Mouse (Mus musculus) left cerebral cortex, adult 2 months (tissue): Measurements from ENCODE around the gene Pde4d. TPM values are rescaled to one million over a fixed set of nuclear protein-coding genes. Genes with fewer than 3 reads are reported as not detected.

Source experiments
- DNase-seq, 2 experiments: peaks; one replicate each; pipeline ENCODE4 v3.0.0; 2021 to 2022; ENCODE audit warnings: low spot score in 2 of 2, mixed read lengths in 1 of 2; ENCODE audit errors: extremely low spot score in 1 of 2
- H3K27ac ChIP-seq: fragments of 200-600 bp; 2 replicates; pipeline ENCODE4 v1.8.1; 2022
- H3K4me3 ChIP-seq: fragments of 200-600 bp; 2 replicates; pipeline ENCODE4 v1.8.1; 2022
- CTCF ChIP-seq: fragments of 200-600 bp; IDR thresholded peaks from 2 replicates; pipeline ENCODE4 v1.8.1; 2022; ENCODE audit warnings: antibody characterized with exemption, mild to moderate bottlenecking, moderate library complexity
- intact Hi-C: fragments of 180-260 bp; cut with DNase I; formaldehyde crosslinking; loops from one replicate; pipeline ENCODE4 v1.15.1; 2025
- total RNA-seq, 2 experiments: library from RNA; stranded (reverse); gene quantifications; 2 replicates each; pipeline ENCODE4 v1.2.3; 2021

Gene Pde4d
- total RNA-seq, 2 experiments from 2014 or later: 116 to 121 TPM

DNA sequence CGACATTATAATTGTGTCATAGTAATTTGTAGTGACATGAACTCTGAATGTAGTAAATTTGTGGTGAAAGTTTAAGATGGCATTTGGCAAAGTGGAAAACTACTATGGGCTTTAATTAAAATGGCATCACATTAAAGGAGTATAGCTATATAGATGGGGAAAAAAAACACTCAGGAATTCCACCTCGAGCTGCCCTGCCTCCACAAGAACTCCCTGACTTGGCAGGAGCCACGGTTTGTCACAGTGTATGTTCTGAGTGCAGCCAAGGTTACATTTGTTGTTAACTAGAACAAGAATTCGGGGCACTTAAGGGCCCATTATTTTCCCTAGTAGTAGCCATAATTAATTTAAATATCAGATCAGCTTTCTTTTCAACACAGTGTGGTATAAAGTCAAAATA is 805.9 kb downstream of the Pde4d start:
- TF ChIP-seq CTCF: no peak
- H3K27ac ChIP-seq: no peak overlapping the region
- intact Hi-C loops: no loop called here
- no peak overlapping the region for H3K4me3 ChIP-seq
- no peak for DNase-seq

DNA sequence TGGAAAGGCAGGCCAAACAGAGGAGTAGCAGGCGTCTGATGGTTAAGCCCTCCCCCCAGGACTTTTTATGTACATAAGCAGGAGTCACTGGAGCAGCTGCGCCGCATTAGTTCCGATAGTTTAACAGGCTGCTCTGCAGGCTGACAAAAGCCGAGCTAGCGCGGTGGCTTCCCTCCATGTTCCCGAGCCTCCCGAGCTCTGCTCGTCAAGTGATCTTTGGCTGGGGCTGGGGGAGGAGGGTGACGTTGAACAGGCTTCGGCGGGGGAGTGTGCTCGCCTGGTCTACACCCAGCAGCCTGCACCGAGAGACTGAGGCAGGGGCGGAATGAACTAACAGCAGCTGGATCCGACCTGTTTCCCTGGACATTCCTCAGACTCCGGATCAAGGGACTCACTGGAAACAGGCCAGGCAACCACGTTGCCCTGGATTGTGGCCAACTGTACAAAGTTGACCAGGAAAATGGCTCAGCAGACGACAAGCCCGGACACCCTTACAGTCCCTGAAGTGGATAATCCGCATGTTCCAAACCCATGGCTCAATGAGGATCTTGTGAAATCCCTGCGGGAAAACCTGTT is 810.6 kb downstream of the Pde4d start:
- no peak for TF ChIP-seq CTCF
- peak; percentile 38 to 46 for DNase-seq
- H3K4me3 ChIP-seq: peak overlapping the region; percentile 62
- H3K27ac ChIP-seq: 0 out of 2 replicates have a peak overlapping the region, but pooled peaks have one; percentile 33
- intact Hi-C loops: no loop called here

DNA sequence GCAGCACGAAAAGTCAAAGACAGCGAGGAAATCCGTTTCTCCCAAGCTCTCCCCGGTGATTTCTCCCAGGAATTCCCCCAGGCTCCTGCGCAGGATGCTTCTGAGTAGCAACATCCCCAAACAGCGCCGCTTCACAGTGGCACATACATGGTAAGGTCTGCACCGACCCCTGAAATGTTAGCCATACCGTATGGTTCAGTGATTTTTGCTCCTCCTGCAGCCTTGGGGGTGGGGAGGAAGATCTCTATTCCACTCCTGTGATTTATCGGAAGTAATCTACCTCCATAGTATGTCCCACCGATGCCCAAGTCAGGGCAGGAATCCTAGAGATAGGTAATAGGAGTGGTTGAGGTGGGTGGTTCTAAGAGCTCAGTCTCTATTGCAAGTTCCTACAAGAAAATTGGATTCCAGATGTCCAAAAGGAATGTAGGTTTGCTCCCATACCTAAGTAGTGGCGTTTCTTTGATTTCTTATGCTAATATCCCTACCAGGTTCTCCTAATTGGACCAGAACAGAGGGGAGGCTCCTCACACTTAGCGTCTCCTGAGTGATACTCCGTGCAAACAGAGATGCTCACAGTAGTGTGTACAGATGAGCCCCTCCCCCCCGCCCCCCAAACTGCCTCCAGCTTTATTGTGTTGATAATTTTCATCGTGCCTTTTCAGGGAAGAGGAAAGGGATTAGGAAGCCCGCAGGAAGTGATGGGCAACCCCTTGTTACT is 811.2 kb downstream of the Pde4d start:
- TF ChIP-seq CTCF: no peak
- intact Hi-C loops: no loop called here
- Histone ChIP-seq H3K27ac (no peak overlapping the region), H3K4me3 (peak overlapping the region; percentile 62)
- no peak for DNase-seq

DNA sequence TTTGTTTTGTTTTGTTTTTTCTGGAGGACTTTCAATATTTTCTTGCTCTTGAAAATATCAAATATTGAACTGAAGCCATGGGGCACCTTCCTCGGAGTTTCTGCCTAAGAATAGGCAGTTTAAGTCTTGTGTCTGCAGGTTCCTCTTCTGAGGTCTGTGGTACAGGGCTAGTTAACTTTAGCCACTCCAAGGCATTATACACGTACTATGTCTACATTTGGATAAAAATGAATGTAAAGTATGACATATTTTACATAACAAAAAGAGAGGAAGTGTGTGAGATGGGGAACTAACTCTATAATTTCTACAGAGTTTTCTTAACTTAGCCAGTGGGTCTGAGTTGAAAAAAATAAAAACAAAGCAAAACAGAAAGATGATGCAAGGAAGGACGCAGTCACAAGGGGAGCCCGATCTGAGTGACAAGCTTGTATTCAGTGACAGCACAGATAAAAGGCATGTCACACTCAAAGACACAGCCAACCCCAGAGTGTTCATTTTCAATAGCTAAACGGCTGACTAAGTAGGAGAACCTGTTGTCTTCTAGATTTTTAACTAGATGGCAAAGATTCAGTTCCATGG is 812.0 kb downstream of the Pde4d start:
- no peak for DNase-seq
- Histone ChIP-seq H3K4me3 (no peak overlapping the region), H3K27ac (no peak overlapping the region)
- TF ChIP-seq CTCF: no peak
- intact Hi-C loops: no loop called here

DNA sequence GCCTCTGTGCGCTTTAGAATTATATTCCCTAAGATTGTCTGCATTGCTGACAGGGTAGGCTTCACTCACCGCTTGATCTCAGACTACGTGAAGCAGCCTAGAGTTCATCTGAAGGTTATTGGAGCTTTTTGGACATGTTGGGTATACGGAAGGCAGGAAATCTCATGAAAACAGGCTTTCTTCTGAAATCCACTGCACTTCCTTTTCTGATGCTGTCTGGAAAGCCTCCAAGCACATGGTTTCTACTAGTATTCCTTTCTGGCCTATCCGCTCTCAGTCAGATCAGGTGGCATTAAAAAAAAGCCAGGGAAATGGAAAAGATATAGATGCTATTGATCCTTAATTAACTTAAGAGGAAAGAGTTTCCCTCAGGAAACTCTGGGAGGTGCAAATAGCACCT is 812.8 kb downstream of the Pde4d start:
- Histone ChIP-seq H3K4me3 (no peak overlapping the region), H3K27ac (no peak overlapping the region)
- intact Hi-C loops: no loop called here
- DNase-seq: no peak
- TF ChIP-seq CTCF: no peak

DNA sequence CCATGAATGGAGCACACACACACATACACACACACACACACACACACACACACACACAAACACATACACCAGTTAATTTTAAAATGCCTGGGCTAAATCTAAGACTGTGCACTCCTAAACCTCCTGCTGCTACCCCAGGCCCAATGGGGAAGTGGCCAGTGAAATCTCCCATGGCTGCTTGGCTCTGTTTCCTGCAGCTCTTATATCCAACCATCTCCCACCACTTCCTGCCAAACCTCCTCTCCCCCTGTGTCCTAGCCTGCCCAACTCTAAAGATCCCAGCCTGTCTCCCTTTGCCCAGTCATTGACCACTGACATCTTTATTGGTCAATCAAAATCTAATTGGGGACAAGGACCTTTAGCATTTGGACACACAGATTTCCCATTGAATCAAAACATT is 814.1 kb downstream of the Pde4d start:
- no peak for TF ChIP-seq CTCF
- intact Hi-C loops: no loop called here
- H3K27ac ChIP-seq: no peak overlapping the region

DNA sequence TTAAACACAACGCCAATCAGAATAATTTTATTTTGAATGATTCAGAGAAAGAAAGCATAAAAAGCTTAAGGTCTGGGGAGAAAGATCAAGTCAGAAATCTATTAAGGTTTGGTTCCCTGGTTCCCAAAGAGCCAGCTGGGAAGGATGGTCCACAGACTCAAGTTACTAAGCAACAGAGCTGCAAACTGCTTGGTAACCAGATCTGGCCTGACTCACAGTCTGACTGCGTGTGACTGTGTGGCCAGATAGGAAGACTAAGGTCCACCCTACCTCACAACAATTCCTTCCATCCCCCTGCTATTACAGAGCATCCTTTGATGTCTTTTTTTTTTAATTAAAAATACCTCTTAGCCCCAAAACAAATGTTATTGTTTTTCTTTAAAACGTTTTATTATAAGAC is 818.5 kb downstream of the Pde4d start:
- no peak overlapping the region for H3K4me3 ChIP-seq
- intact Hi-C loops: no loop called here
- TF ChIP-seq CTCF: no peak
- no peak for DNase-seq
- no peak overlapping the region; the same call in 1 of the 2 replicates for H3K27ac ChIP-seq

More for the DNA sequence above, 814.1 kb downstream of the Pde4d start:
- no peak overlapping the region for H3K4me3 ChIP-seq
- DNase-seq: no peak

DNA sequence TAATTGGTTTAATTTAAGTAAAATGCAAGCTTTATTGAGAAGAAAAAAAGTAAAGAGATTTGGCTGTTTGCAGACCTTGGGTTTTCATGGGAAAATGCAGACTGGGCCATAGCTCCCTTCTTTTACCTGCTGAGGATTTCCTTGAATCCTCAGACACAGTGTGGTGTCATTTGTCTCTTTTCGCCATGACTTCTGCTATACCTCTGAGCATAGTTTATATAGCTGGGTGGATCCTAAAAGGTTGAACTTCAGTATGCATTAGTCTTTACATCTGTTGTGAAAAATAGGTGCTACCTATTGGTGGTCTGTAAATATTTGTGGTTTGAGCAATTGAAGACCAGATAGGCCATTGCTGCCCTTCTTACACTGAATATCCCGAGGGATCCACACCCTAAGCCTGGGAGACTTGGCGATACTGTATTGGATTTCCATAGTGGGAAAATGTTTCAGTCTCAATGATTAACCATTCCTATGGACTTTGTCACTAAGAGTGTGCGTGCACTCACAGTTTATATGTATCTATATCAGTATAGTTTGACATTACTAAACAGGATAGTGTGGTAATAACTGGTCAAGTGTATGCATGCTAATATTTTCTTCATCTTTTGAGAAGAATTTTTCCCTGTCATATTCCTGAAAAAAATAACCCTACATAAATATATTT is 819.0 kb downstream of the Pde4d start:
- Histone ChIP-seq H3K4me3 (no peak overlapping the region), H3K27ac (no peak overlapping the region; the same call in 1 of the 2 replicates)
- TF ChIP-seq CTCF: no peak
- no peak for DNase-seq
- intact Hi-C loops: no loop called here

DNA sequence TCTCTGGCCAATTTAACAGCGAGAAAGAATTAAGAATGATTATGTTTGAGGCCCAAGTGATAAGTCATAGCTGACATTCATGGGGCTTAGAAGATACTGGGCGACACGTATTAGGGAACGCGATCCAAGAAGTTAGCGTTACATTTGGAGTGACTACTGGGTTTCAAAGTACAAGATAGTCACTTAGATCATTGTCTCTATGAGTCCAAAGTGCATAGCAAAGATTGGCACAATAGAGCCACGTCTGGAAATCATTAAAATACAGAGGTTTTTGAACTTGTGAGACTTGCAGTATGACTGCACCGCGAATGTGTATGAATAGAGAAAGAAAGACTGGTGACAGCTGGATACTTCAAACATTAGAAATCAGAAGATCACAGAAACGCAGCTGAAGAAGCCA is 825.1 kb downstream of the Pde4d start:
- no peak overlapping the region for H3K4me3 ChIP-seq
- intact Hi-C loops: no loop called here
- no peak overlapping the region for H3K27ac ChIP-seq
- no peak for DNase-seq
- no peak for TF ChIP-seq CTCF

DNA sequence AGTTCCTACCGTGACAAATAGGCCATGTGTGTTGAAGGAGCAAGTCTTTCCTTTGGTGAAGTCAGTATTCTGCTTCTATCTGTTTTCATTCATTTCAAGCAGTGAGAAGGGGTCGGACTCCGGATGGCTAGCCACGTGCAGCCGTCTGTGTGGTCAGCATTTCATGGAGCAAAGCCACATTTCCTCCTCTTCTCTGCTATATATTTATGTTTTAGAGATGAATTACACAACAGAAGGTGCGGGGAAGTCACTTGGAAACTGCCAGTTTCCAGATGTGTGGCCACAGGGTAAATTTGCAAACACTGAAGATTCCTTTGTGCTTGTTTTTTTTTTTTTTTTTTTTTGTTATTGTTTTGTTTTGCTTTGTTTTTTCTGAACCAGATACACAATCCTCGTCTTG is 828.0 kb downstream of the Pde4d start:
- no peak for TF ChIP-seq CTCF
- intact Hi-C loops: no loop called here
- H3K4me3 ChIP-seq: no peak overlapping the region
- H3K27ac ChIP-seq: no peak overlapping the region
- peak in 1 of 2 experiments; percentile 14 for DNase-seq

DNA sequence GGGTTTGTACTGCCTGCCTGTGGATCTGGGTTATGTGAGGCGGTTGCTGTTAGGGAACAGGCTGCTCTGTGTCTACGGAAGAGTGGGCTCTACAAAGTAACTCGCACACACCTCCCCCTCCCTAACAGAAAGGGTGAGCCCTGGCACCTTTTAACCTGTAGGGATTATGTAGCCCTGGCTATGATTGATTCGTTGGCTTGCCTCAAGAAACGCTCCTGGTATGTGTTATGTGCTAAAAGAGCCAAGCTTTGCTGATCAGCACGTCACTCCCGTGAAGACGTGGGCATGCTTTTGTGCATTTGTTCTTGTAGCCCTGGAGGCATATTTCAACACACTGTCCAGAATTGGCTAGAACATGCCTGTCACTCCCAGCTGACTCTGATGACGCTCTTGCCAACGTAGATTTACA is 828.8 kb downstream of the Pde4d start:
- Histone ChIP-seq H3K4me3 (peak overlapping the region; percentile 22; the same call in 1 of the 2 replicates), H3K27ac (peak overlapping the region; percentile 42)
- no peak for TF ChIP-seq CTCF
- DNase-seq: peak in 1 of 2 experiments; percentile 18
- intact Hi-C loops: no loop called here

DNA sequence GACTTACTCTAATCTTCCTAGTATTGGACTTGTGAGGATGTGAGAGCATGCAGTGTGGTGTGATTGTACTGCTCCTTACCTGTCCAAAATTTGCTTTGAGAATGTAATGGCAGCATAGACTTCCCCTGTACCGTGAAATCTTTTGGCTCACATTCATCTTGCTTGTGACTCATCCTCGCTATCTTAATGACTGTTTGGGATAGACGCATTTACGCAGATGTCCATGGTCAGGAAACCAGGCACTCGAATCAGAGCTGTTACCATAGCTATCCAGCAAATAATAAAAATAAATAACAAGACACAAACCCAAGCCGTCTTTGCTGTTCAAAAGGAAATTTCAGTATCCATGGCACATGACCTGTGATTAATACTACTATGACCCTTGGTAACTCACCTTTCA is 829.5 kb downstream of the Pde4d start:
- no peak for TF ChIP-seq CTCF
- no peak for DNase-seq
- Histone ChIP-seq H3K27ac (peak overlapping the region; percentile 42), H3K4me3 (no peak overlapping the region)
- intact Hi-C loops: no loop called here
